Mouse (Mus musculus): ENCODE results near the gene Auts2.

Gene Auts2

DNA sequence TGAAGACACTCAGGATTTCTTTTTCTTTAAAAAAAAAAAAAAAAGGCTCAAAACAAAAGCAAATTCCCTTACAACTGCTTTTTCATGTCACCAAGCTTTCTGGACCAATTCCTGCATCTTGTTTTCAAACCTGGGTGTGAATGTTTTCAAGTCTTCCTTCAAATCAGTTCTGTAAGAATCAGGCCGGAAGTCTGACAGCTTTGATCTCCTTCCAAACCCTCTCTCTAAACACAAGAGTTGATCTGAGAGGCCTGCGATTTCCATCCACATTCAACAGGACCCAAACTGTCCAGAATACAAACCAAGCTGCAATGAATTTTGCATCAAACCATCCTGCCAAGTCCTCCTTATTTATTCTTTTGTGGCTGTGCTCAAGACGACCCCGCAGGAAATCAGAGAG is 737.9 kb downstream of the Auts2 start:
- no peak for DNase-seq (ENCODE audit: low read depth, low spot score)

DNA sequence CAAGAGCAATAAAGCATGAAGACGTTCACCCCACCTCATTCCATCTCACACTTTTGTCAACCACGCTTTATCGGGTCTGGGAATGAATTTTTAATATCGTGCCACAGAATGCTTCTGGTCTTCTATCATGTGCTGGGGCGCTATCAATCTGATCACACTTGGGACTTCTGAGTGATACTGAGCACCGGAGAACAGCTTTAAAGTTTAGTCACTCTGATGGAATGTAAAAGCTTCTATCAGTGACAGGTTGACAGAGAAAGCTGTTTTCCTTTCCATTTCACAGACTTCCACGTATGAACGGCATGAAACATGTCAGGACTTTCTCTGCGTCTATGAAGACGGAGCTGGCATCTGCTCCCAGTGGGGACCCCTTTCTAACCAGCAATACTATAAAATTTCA is 739.5 kb downstream of the Auts2 start:
- DNase-seq (ENCODE audit: low read depth, low spot score), result no peak

- DNase-seq (ENCODE audit: low read depth, low spot score), result no peak
Observed at GRCm38 (mm10) chr5:131802340-131803036, 740.7 kb downstream of the Auts2 start.

GRCm38 (mm10) chr5:131801924-131802323 is 741.2 kb downstream of the Auts2 start:
- no peak for DNase-seq (ENCODE audit: low read depth, low spot score)

- no peak for DNase-seq (ENCODE audit: low read depth, low spot score)
Observed at GRCm38 (mm10) chr5:131798373-131798772, 744.8 kb downstream of the Auts2 start.

DNA sequence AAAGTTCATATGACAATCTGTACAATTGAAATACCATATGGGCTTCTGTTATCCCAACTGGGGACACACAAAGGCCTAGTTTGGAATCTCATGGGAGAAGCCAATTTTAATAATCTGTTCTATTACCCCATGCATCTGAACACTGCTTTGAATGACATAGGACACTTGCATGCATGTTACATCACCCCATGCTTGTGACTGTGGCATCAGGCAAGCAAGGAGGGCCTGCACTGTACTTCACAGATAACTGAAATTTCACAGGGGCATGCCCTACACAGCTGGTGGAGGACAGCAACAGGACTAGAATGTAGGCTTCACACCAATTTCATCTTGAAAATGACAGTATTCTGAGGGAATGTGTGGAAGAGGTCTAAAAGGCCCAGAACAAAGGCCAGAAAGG is 746.1 kb downstream of the Auts2 start:
- DNase-seq (ENCODE audit: low read depth, low spot score), result no peak

GRCm38 (mm10) chr5:131794411-131795133 is 748.6 kb downstream of the Auts2 start:
- no peak for DNase-seq (ENCODE audit: low read depth, low spot score)

DNA sequence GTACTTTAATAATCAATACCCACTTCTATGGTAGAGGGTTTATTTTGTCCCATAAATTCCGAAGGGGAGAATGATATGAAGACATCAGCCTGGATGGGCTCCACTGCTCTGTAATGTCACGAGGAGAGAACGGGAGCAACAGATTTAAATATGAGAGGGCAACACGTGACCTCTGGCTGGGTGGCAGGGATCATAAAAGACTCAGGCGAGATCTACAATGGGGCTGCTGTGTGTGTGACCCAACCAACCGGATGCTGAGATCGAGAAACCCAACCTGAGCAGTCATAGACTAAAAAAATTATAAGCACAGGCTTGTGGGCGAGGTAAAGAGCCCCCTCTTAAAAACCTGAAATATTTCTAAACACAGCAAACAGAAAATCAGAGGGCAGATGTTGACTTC is 753.5 kb downstream of the Auts2 start:
- DNase-seq (ENCODE audit: low read depth, low spot score), result no peak

DNA sequence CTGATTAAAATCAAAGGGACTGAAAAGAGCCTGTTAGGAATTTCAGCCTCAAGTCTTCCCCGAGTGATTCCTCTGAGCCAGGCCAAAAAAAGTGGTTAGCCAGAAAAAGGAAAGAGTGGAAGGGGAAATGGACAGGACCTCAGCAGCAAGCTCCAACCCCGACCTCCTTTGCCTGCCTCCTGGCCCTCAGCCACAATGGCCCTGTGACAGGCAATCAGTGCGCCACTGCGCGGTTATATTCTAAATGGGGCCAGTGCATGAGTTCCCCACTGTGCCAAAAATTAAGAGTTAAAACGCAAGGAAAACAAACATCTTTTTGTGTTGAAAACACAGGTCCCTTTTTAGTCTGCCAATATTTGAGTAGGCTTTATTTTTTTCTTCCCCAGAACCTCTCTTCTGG is 755.1 kb downstream of the Auts2 start:
- DNase-seq (ENCODE audit: low read depth, low spot score), result no peak

DNA sequence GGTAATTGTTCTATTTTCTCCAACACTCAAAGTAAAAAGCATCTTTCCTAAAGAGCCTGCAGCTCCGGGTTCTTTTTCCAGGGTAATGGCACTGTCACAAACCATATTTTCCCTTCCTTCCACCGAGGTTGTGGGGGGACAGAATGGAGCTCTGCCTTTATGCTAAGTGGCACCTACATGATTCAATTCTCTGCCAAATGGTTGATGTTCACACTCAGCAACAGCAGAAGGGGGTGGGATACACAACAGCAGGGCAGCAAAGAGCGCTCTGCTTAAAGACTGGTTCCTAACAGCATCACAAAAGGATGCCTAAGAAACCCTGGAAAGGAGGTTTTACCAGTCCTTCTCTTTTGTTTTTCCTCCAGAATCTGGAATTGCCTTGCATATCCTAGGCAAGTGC is 759.9 kb downstream of the Auts2 start:
- peak; percentile 59 for DNase-seq (ENCODE audit: low read depth, low spot score)

DNA sequence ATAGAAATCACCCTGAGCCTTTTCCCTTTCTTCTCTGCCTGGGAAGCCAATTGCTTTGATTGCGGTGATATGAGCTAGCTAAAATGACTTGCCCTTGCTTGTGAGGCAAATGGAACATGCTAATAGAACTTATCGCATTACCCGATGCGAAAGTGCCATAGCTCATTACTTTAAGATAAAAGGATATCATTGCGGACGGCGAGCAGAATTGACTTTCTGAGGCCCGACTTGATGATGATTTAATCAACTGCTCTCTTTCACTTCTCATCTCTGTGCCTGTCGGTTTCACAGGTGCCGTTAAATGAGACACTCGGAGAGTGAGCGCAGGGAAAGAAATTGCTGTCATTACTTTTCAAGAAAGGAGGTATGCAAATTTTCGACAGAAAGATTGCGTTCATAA is 762.1 kb downstream of the Auts2 start:
- DNase-seq (ENCODE audit: low read depth, low spot score), result no peak

GRCm38 (mm10) chr5:131779171-131779570 is 764.0 kb downstream of the Auts2 start:
- no peak for DNase-seq (ENCODE audit: low read depth, low spot score)

DNA sequence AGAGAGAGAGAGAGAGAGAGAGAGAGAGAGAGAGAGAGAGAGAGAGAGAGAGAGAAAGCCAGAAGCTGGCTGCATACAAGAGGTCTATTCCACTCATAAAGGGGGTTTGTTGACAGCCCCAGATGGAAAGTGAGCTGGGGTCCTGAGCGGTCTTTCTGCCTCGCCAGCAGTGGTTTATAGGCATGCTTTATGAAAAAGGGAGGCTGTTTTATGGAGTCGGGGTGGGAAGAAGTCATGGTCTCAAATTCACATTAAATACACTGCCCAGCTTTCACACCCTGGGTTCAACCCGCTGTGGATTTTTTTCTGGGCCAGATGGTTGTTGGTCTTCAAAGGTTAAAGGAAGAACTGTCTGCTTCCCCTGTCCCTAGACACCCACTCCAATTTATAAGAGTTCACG is 767.5 kb downstream of the Auts2 start:
- no peak for DNase-seq (ENCODE audit: low read depth, low spot score)

DNA sequence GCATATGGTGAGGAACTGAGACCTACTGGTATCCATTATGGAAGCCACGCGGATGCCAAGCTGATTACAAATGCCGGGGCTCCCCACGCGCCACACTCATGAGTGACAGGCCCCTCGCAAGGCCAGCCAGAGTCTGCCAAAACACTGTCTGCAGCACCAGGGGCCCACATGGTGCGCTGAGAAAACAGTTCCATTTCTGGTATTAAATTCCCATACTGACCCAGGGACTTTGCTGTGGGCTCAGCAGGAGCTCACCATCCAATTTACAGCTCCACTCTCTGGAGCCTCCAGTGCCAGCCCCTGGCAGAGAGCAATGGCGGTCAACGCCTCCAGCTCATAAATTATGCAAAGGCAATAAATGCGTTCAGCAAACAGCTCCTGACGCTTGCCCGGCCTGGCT is 767.9 kb downstream of the Auts2 start:
- no peak for DNase-seq (ENCODE audit: low read depth, low spot score)

- DNase-seq (ENCODE audit: low read depth, low spot score), result no peak
Observed at GRCm38 (mm10) chr5:131774792-131775191, 768.4 kb downstream of the Auts2 start.

DNA sequence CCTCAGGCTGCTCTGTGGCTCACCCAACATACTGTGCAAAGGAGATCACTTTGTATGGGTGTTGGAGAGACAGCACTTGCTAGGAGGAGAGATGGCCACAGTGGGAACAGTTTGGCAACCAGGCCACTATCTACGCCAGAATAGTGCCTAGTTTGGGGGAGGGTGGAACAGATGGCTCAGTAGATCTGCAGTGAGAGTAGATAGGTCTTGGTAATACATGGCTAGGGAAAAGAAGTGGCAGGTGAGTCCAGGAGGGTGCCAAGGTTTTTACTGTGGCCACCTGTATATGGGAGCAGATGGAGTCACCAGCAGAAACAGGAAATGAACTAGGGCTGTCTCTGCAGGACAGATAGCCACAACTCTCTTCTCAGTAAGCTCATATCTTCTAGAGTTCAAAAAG is 770.5 kb downstream of the Auts2 start:
- DNase-seq (ENCODE audit: low read depth, low spot score), result no peak

DNA sequence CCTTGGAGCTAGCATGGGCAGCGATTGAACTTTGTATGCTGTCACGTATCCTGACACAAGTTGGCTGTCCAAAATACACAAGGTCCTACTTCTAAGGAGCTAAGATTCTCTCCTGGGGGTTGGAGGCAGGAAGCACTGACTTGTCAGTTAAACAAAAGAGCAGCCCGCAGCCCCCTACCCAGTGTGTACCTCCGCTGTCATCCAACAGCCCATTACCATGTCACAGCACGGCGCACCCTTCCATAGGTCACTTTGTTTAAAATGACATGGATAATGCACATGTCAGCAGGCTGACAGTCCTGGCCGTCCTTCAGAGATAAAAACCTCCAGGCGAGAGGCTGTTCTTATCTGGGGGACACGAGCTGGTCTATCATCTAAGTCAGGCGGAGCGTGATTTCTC is 773.9 kb downstream of the Auts2 start:
- DNase-seq (ENCODE audit: low read depth, low spot score), result no peak

- no peak for DNase-seq (ENCODE audit: low read depth, low spot score)
Observed at GRCm38 (mm10) chr5:131767699-131768264, 775.4 kb downstream of the Auts2 start.

DNA sequence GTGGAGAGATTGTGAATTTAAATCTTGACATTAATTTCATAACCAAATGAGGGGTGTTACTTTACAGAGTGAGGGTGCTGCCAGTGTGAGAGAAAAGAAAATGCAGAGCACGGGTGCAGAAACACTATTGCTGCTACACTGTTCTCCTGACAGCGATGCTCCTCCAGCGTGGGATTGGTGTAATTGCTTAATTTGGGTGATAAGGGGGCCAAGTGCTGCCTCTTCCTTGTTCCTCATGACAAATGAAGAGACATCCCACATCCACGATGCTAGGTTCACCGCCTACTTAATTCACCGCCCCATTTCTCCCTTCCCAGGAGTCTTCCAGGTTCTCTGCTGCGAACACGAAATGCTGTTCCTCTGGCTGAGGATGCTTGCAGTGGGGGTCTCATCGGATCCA is 776.0 kb downstream of the Auts2 start:
- DNase-seq (ENCODE audit: low read depth, low spot score), result peak; percentile 88

DNA sequence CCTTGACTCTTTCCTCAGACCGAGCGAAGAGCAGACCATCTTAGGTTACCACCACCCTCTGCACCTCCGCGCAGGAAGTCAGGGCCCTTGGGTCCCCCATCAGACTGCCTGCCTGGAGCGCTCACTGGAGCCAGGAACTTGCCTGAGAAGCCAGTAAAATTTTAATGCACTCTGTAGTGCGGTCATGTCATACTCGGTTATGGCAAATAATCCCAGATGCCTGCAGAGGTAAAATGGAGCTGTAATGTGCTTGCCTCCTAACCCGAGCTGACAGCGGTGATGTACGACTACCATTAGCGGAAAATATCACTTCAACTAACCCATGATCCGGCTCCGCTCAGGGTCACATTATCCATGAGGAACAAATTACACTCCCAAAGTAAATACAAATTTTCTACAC is 783.7 kb downstream of the Auts2 start:
- no peak for DNase-seq (ENCODE audit: low read depth, low spot score)

GRCm38 (mm10) chr5:131750330-131750729 is 792.8 kb downstream of the Auts2 start:
- no peak for DNase-seq (ENCODE audit: low read depth, low spot score)

DNA sequence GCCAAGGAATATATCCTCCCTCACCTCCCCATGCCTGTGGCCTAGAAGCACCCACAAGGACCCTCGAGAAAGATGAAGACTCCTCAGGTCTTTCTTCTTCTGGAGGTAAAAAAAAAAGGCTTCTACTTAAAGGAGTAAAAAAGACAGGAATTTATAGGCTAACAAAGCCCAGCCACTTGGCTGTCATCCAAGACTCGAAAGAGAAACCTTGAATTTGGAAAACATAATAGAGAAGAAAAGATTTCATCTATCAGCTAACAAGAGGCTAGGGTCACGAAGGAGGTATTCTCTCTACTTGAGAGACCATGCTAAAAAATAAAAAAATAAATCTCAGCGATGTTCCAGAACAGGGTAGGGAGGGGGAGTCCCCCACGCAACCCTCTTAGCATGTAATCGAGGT is 793.9 kb downstream of the Auts2 start:
- no peak for DNase-seq (ENCODE audit: low read depth, low spot score)

DNA sequence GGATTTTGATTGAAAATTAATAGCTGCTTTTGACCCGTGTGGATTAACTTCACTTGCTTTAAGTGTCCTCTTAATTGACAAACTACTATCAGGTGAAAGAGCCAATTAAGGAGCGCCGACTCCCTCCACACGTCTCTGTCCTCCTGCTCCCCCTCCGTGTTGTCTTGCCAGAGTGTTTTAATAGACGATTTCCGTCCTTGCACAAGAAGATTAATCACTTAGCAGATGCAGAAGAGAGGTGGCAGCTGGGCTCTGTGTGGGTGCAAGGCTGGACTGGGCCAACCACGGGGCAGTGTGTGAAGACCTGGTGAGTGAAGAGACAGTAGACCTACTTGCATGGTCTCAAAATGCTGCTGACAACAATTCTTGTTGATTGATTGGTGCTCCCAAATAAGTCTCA is 800.1 kb downstream of the Auts2 start:
- DNase-seq (ENCODE audit: low read depth, low spot score), result no peak
